Mouse (Mus musculus) frontal cortex, postnatal 36 days (tissue): ENCODE results near the gene Olfr90.
"Not testable (repeated sequence)": the region's sequence is repeated elsewhere in the genome, so short reads cannot be mapped to it uniquely, and the experiment has no call there.

ENCODE experiments used
- DNase-seq, 2 experiments: peaks; one replicate each; pipeline ENCODE4 v3.0.0; 2022; ENCODE audit warnings: low spot score in 2 of 2

The Olfr90 gene

GRCm38 (mm10) chr17:37088399-37088798 lies at the start of gene Olfr90:
TSS of gene Olfr90 (minus strand) at chr17:37088499.
- no peak for DNase-seq

- not testable (repeated sequence) for DNase-seq
Measured at GRCm38 (mm10) chr17:37131366-37131765, 43.1 kb upstream of the Olfr90 start.

GRCm38 (mm10) chr17:37119988-37120387 lies 31.7 kb upstream of the Olfr90 start, which contains the start of gene Olfr92:
TSS of gene Olfr92 (minus strand) at chr17:37120088.
- DNase-seq = no peak

- DNase-seq = no peak
Measured at GRCm38 (mm10) chr17:37098178-37098577, 9.9 kb upstream of the Olfr90 start, which contains the start of gene Olfr91. TSS of gene Olfr91 (minus strand) at chr17:37098278.

- DNase-seq = no peak
Measured at GRCm38 (mm10) chr17:37093289-37093688, 5.0 kb upstream of the Olfr90 start.

GRCm38 (mm10) chr17:37092198-37092597 lies 3.9 kb upstream of the Olfr90 start:
- DNase-seq = no peak

GRCm38 (mm10) chr17:37085545-37085944 lies 2.8 kb downstream of the Olfr90 start:
- no peak for DNase-seq

GRCm38 (mm10) chr17:37084632-37085031 lies 3.7 kb downstream of the Olfr90 start:
- no peak for DNase-seq

- no peak for DNase-seq
Measured at GRCm38 (mm10) chr17:37083327-37083726, 5.0 kb downstream of the Olfr90 start.

- no peak for DNase-seq
Measured at GRCm38 (mm10) chr17:37081659-37082058, 6.6 kb downstream of the Olfr90 start.

GRCm38 (mm10) chr17:37080119-37080518 lies 8.2 kb downstream of the Olfr90 start:
- peak in 1 of 2 experiments; percentile 17 for DNase-seq

- DNase-seq = peak in 1 of 2 experiments; percentile 4
Measured at GRCm38 (mm10) chr17:37078990-37079389, 9.3 kb downstream of the Olfr90 start.

GRCm38 (mm10) chr17:37078193-37078592 lies 10.1 kb downstream of the Olfr90 start:
- DNase-seq = no peak

- no peak for DNase-seq
Measured at GRCm38 (mm10) chr17:37075766-37076165, 12.5 kb downstream of the Olfr90 start.

- DNase-seq = no peak
Measured at GRCm38 (mm10) chr17:37075181-37075580, 13.1 kb downstream of the Olfr90 start.

GRCm38 (mm10) chr17:37072730-37073276 lies 15.5 kb downstream of the Olfr90 start:
- DNase-seq = peak in 1 of 2 experiments; percentile 29

GRCm38 (mm10) chr17:37072080-37072729 lies 16.1 kb downstream of the Olfr90 start:
- peak in 1 of 2 experiments; percentile 3 for DNase-seq

GRCm38 (mm10) chr17:37070121-37070520 lies 18.2 kb downstream of the Olfr90 start:
- DNase-seq = peak in 1 of 2 experiments; percentile 1

GRCm38 (mm10) chr17:37067861-37068260 lies 20.4 kb downstream of the Olfr90 start:
- peak in 1 of 2 experiments; percentile 25 for DNase-seq

GRCm38 (mm10) chr17:37065993-37066392 lies 22.3 kb downstream of the Olfr90 start:
- DNase-seq = no peak

GRCm38 (mm10) chr17:37063686-37064495 lies 24.4 kb downstream of the Olfr90 start:
- no peak for DNase-seq

GRCm38 (mm10) chr17:37063063-37063462 lies 25.2 kb downstream of the Olfr90 start:
- DNase-seq = no peak
